In genomic region chr11:74443147-74443923, GRCm38 (mm10) we compare ENCODE assay signal across 19 mouse cellular contexts.
A peak's percentile ranks its signal among the peaks of the same experiment; 100 is the strongest.
DNase-seq lines count a peak whose midpoint lies in the region; ATAC-seq and TF ChIP-seq lines count a peak whose summit lies in the region.
"Had no signal": no experiment of that assay in that cellular context is flagged by ENCODE, and none has a peak within 500 bp of the region (broad histone marks: within the 10 kb centered on the region; RNA-seq: fewer than 3 reads in every experiment).

No protein-coding gene starts in this region.

- no peak for ATAC-seq in midbrain, embryonic 11.5 days (ENCODE audit: low FRiP score)
- ATAC-seq in midbrain, embryonic 14.5 days (ENCODE audit: low FRiP score, low TSS enrichment): no peak
- ATAC-seq: forebrain, embryonic 13.5 days; forebrain, postnatal 0 days; inflammation-experienced regulatory T-cells, adult 6 months had no signal

- H3K9me3 ChIP-seq in midbrain, embryonic 11.5 days (ENCODE audit: control insufficient read depth, low read length): no peaks in the 10 kb centered on the region
- H3K9me3 ChIP-seq in midbrain, embryonic 14.5 days (ENCODE audit: control insufficient read depth, low read length): peaks cover 3% of the 10 kb centered on the region
- H3K9me3 ChIP-seq in CH12.LX (replicated peaks; ENCODE audit: low read length): peaks cover 24% of the 10 kb centered on the region
- H3K9me3 ChIP-seq: embryonic facial prominence, embryonic 12.5 days had no signal

- TF ChIP-seq EP300 in CH12.LX (IDR thresholded peaks at IDR 0.05; ENCODE audit: low read length): peak; percentile 99

- no peak overlapping the region for H3ac ChIP-seq in myocyte (ENCODE audit: control insufficient read depth, insufficient read length)

- no peak for TF ChIP-seq CTCF in CH12.LX (conservative IDR thresholded peaks at IDR 0.05 in 1 of 2, IDR thresholded peaks at IDR 0.05 in 1 of 2; ENCODE audit: low read depth in 2 of 2, low read length in 2 of 2)
- TF ChIP-seq CTCF in thymus, adult 2 months (IDR thresholded peaks at IDR 0.05; ENCODE audit: borderline replicate concordance, control insufficient read depth, extremely low read depth, insufficient read depth, low read length, poor library complexity): no peak

- no peak overlapping the region for H3K9ac ChIP-seq in midbrain, embryonic 11.5 days (ENCODE audit: low read length)
- no peak overlapping the region for H3K9ac ChIP-seq in midbrain, embryonic 14.5 days (replicated peaks; ENCODE audit: low read length)
- peak overlapping the region; percentile 61 for H3K9ac ChIP-seq in CH12.LX (ENCODE audit: insufficient read depth, low read depth)
- H3K9ac ChIP-seq: embryonic facial prominence, embryonic 12.5 days; forebrain, embryonic 13.5 days; forebrain, postnatal 0 days; heart, embryonic 12.5 days; hindbrain, embryonic 15.5 days had no signal

- no peak overlapping the region for H3K27ac ChIP-seq in midbrain, embryonic 11.5 days (ENCODE audit: low read depth, low read length)
- H3K27ac ChIP-seq in midbrain, embryonic 14.5 days (replicated peaks; ENCODE audit: low read depth, low read length): no peak overlapping the region
- peak overlapping the region; percentile 94 for H3K27ac ChIP-seq in CH12.LX (ENCODE audit: insufficient read depth, low read depth)
- no peak overlapping the region for H3K27ac ChIP-seq in thymus, adult 2 months (ENCODE audit: control insufficient read depth, insufficient read depth, low read length)
- H3K27ac ChIP-seq: embryonic facial prominence, embryonic 12.5 days; forebrain, embryonic 13.5 days; heart, adult 2 months; hindbrain, embryonic 15.5 days had no signal

- no peak for TF ChIP-seq RAD21 in CH12.LX (IDR thresholded peaks at IDR 0.05; ENCODE audit: low read depth, low read length)

- WGBS in midbrain, embryonic 11.5 days: 83% methylated on average over 6 of the region's 6 CpGs
- 86% methylated on average over 6 of the region's 6 CpGs for WGBS in midbrain, embryonic 14.5 days
- 88% methylated on average over 6 of the region's 6 CpGs for WGBS in thymus, adult 2 months

- TF ChIP-seq POLR2A in CH12.LX (IDR thresholded peaks at IDR 0.05; ENCODE audit: low read depth, low read length) (no peak), myocyte (IDR thresholded peaks at IDR 0.05; ENCODE audit: insufficient read length, low read depth) (no peak)
- TF ChIP-seq POLR2A in thymus, adult 2 months (IDR thresholded peaks at IDR 0.05; ENCODE audit: control insufficient read depth, extremely low read depth, insufficient read depth, low read length, poor library complexity): no peak

- no peak overlapping the region for H3K4me2 ChIP-seq in midbrain, embryonic 11.5 days
- no peak overlapping the region for H3K4me2 ChIP-seq in midbrain, embryonic 14.5 days (ENCODE audit: low read length)
- H3K4me2 ChIP-seq in CH12.LX (ENCODE audit: insufficient read depth, low read depth, poor library complexity, severe bottlenecking): peak overlapping the region; percentile 81
- peak overlapping the region; percentile 0 for H3K4me2 ChIP-seq in myocyte (ENCODE audit: low read depth)
- H3K4me2 ChIP-seq: embryonic facial prominence, embryonic 12.5 days; forebrain, embryonic 13.5 days; heart, embryonic 12.5 days; hindbrain, embryonic 15.5 days had no signal

- DNase-seq in midbrain, embryonic 11.5 days (ENCODE audit: low spot score, missing footprints): peak; percentile 47
- DNase-seq in midbrain, embryonic 14.5 days: no peak
- DNase-seq in CH12.LX (ENCODE audit: extremely low read depth): peak; percentile 64
- no peak for DNase-seq in thymus, adult 2 months
- no peak for DNase-seq in thymus, postnatal 10 days (ENCODE audit: low spot score in 2 of 2)
- DNase-seq in cerebellum, postnatal 14 days: no peak
- DNase-seq: adrenal gland, postnatal 10 days; cerebellum, adult 11 months; cerebellum, adult 8-10 months; cerebellum, postnatal 25 days; forebrain, postnatal 0 days; gastrocnemius, postnatal 14 days had no signal

- in situ Hi-C loops in CH12.LX (cut with MboI; ENCODE audit: low pct_ligation_motif_present, low pct_unique_long_range_greater_than_20kb, low sequenced_read_pairs): no loop called here

- dilution Hi-C loops in CH12.LX (cut with MboI; ENCODE audit: extremely low pct_ligation_motif_present, extremely low pct_unique_long_range_greater_than_20kb, low sequenced_read_pairs): no loop called here

- no peaks in the 10 kb centered on the region for H3K27me3 ChIP-seq in midbrain, embryonic 11.5 days (ENCODE audit: control insufficient read depth, insufficient read depth, low read length)
- no peaks in the 10 kb centered on the region for H3K27me3 ChIP-seq in midbrain, embryonic 14.5 days (ENCODE audit: control insufficient read depth, insufficient read depth, low read length)
- no peaks in the 10 kb centered on the region for H3K27me3 ChIP-seq in CH12.LX (replicated peaks)
- no peaks in the 10 kb centered on the region for H3K27me3 ChIP-seq in myocyte (ENCODE audit: control insufficient read depth, insufficient read depth, insufficient read length)
- no peaks in the 10 kb centered on the region for H3K27me3 ChIP-seq in thymus, adult 2 months (ENCODE audit: control insufficient read depth, insufficient read depth, low read length)
- H3K27me3 ChIP-seq: embryonic facial prominence, embryonic 12.5 days; forebrain, embryonic 13.5 days; heart, embryonic 12.5 days; hindbrain, embryonic 15.5 days had no signal

- H3K4me1 ChIP-seq in midbrain, embryonic 11.5 days (ENCODE audit: control insufficient read depth, insufficient read depth, low read length): no peaks in the 10 kb centered on the region
- no peaks in the 10 kb centered on the region for H3K4me1 ChIP-seq in midbrain, embryonic 14.5 days (ENCODE audit: control insufficient read depth, insufficient read depth, low read length)
- H3K4me1 ChIP-seq in CH12.LX (ENCODE audit: control insufficient read depth in 1 of 2, insufficient read depth in 2 of 2): peaks cover 35 to 80% of the 10 kb centered on the region in 2 experiments
- no peaks in the 10 kb centered on the region for H3K4me1 ChIP-seq in thymus, adult 2 months (replicated peaks; ENCODE audit: control insufficient read depth, insufficient read depth, low read length)
- H3K4me1 ChIP-seq: embryonic facial prominence, embryonic 12.5 days; forebrain, embryonic 13.5 days; hindbrain, embryonic 15.5 days had no signal

- H3K4me3 ChIP-seq in midbrain, embryonic 11.5 days (ENCODE audit: low read depth, low read length): no peak overlapping the region
- H3K4me3 ChIP-seq in midbrain, embryonic 14.5 days (replicated peaks; ENCODE audit: low read depth, low read length): no peak overlapping the region
- no peak overlapping the region for H3K4me3 ChIP-seq in CH12.LX (replicated peaks in 1 of 3; ENCODE audit: low read depth in 2 of 3, low read length in 2 of 3, poor library complexity in 1 of 3)
- no peak overlapping the region for H3K4me3 ChIP-seq in myocyte
- H3K4me3 ChIP-seq in thymus, adult 2 months (ENCODE audit: control insufficient read depth, insufficient read depth, low read length): no peak overlapping the region
- H3K4me3 ChIP-seq: embryonic facial prominence, embryonic 12.5 days; forebrain, embryonic 13.5 days; heart, adult 2 months; heart, embryonic 12.5 days; hindbrain, embryonic 15.5 days had no signal

- H3K79me2 ChIP-seq in CH12.LX (replicated peaks; ENCODE audit: control insufficient read depth, extremely low read depth, insufficient read depth, poor library complexity, severe bottlenecking) (peaks cover 36% of the 10 kb centered on the region), myocyte (ENCODE audit: control insufficient read depth, insufficient read depth) (no peaks in the 10 kb centered on the region)

- no peaks in the 10 kb centered on the region for H3K36me3 ChIP-seq in midbrain, embryonic 11.5 days (ENCODE audit: control insufficient read depth, insufficient read depth, low read length)
- no peaks in the 10 kb centered on the region for H3K36me3 ChIP-seq in midbrain, embryonic 14.5 days (ENCODE audit: control insufficient read depth, insufficient read depth, low read length)
- H3K36me3 ChIP-seq in CH12.LX (replicated peaks in 1 of 2; ENCODE audit: control insufficient read depth in 1 of 2, insufficient read depth in 1 of 2, low read length in 1 of 2) (peaks cover 32 to 74% of the 10 kb centered on the region in 2 experiments), myocyte (ENCODE audit: control insufficient read depth, insufficient read depth) (no peaks in the 10 kb centered on the region)
- H3K36me3 ChIP-seq in thymus, adult 2 months (ENCODE audit: control insufficient read depth, insufficient read depth, low read length): no peaks in the 10 kb centered on the region
- H3K36me3 ChIP-seq: embryonic facial prominence, embryonic 12.5 days; heart, embryonic 12.5 days; hindbrain, embryonic 15.5 days had no signal

TF ChIP-seq in CH12.LX, 34 proteins besides CTCF, POLR2A, EP300 and RAD21 (continues in another document):
- no peak; the same call in 1 of the 2 replicates for TF ChIP-seq ELF1 (IDR thresholded peaks at IDR 0.05; ENCODE audit: low read depth, low read length)
- TF ChIP-seq MEF2A (IDR thresholded peaks at IDR 0.05; ENCODE audit: borderline replicate concordance, low read depth, low read length): peak; percentile 96
- peak; percentile 94 for TF ChIP-seq TCF12 (IDR thresholded peaks at IDR 0.05; ENCODE audit: low read depth, low read length)
- TF ChIP-seq ZNF384 (IDR thresholded peaks at IDR 0.05; ENCODE audit: low read depth, low read length): no peak
- no peak; the same call in 1 of the 2 replicates for TF ChIP-seq ZMIZ1 (IDR thresholded peaks at IDR 0.05; ENCODE audit: low read depth, low read length)
- TF ChIP-seq MAX (IDR thresholded peaks at IDR 0.05; ENCODE audit: low read length): peak; percentile 73
- no peak for TF ChIP-seq UBTF (IDR thresholded peaks at IDR 0.05; ENCODE audit: low read depth, low read length)
- peak; percentile 94 for TF ChIP-seq JUN (IDR thresholded peaks at IDR 0.05; ENCODE audit: insufficient read depth, low read depth, low read length)
- no peak for TF ChIP-seq NELFE (IDR thresholded peaks at IDR 0.05; ENCODE audit: low read depth, low read length)

TF ChIP-seq in myocyte, 11 proteins besides CTCF, POLR2A, EP300 and RAD21 (continues in another document):
- TF ChIP-seq MAX (IDR thresholded peaks at IDR 0.05; ENCODE audit: low read depth): no peak
- TF ChIP-seq SRF (IDR thresholded peaks at IDR 0.05; ENCODE audit: control insufficient read depth, insufficient read length, low read depth): no peak
- TF ChIP-seq MYOG (IDR thresholded peaks at IDR 0.05; ENCODE audit: control insufficient read depth in 1 of 3, insufficient read depth in 1 of 3, insufficient read length in 2 of 3, low read depth in 2 of 3): no peak
- TF ChIP-seq REST (IDR thresholded peaks at IDR 0.05; ENCODE audit: insufficient read depth, insufficient read length): no peak
- TF ChIP-seq TCF12 (IDR thresholded peaks at IDR 0.05; ENCODE audit: insufficient read depth, poor library complexity, severe bottlenecking): no peak
- no peak for TF ChIP-seq E2F4 (IDR thresholded peaks at IDR 0.05; ENCODE audit: insufficient read depth)
- TF ChIP-seq MYOD1 (IDR thresholded peaks at IDR 0.05; ENCODE audit: control insufficient read depth in 1 of 3, insufficient read length in 2 of 3, low read depth in 2 of 3): no peak
- no peak for TF ChIP-seq TCF3 (IDR thresholded peaks at IDR 0.05; ENCODE audit: insufficient read length, low read depth)
- no peak for TF ChIP-seq CEBPB (IDR thresholded peaks at IDR 0.05; ENCODE audit: insufficient read depth, poor library complexity, severe bottlenecking)
- TF ChIP-seq USF1 (IDR thresholded peaks at IDR 0.05; ENCODE audit: low read depth): no peak

Comparison
In these comparisons a context has a peak if more than half of its experiments do, and no peak if none do; other contexts are left out.
1. DNase-seq: peak in midbrain, embryonic 11.5 days (single experiment) and CH12.LX (single experiment); none in midbrain, embryonic 14.5 days (single experiment), thymus, adult 2 months (single experiment), thymus, postnatal 10 days (0 of 2) and cerebellum, postnatal 14 days (0 of 2).
2. H3K4me2 ChIP-seq: peak in CH12.LX (single experiment) and myocyte (single experiment); none in midbrain, embryonic 11.5 days (single experiment) and midbrain, embryonic 14.5 days (single experiment).